Mouse (Mus musculus) kidney, embryonic 14.5 days (tissue): ENCODE measurements at regions not wholly inside any gene's neighbourhood (a gene's known extent, or its start where the extent isn't known, plus 50 kb on each side); places are given as distances from the start of the nearest gene placed in this dataset.
A peak's percentile ranks its signal among the peaks of the same experiment; 100 is the strongest.
"Not testable (repeated sequence)": the region's sequence is repeated elsewhere in the genome, so short reads cannot be mapped to it uniquely, and the experiment has no call there.

Experiments
- ATAC-seq: fragments of 200-750 bp; cut with Nextera tagmentation; 2 replicates; pipeline ENCODE4 v1.8.0; 2017; ENCODE audit warnings: moderate number of reproducible peaks, mild to moderate bottlenecking, moderate TSS enrichment, moderate library complexity; ENCODE audit not compliant: low FRiP score, low TSS enrichment
- H3K27ac ChIP-seq: fragments of 300-500 bp; sonication (generic); 2 replicates; pipeline ENCODE4 v1.5.1; 2014; ENCODE audit warnings: low read depth, mild to moderate bottlenecking, low read length, moderate library complexity, mixed read lengths
- H3K27me3 ChIP-seq: fragments of 300-500 bp; sonication (generic); 2 replicates; pipeline ENCODE4 v1.6.1; 2014; ENCODE audit warnings: mild to moderate bottlenecking, low read length; ENCODE audit not compliant: control insufficient read depth, insufficient read depth
- H3K36me3 ChIP-seq: fragments of 300-500 bp; sonication (generic); 2 replicates; pipeline ENCODE4 v1.6.1; 2014; ENCODE audit warnings: low read length, mixed read lengths; ENCODE audit not compliant: control insufficient read depth, insufficient read depth
- H3K4me1 ChIP-seq: fragments of 300-500 bp; sonication (generic); 2 replicates; pipeline ENCODE4 v1.6.1; 2014; ENCODE audit warnings: low read length, mixed read lengths; ENCODE audit not compliant: control insufficient read depth, insufficient read depth
- H3K4me2 ChIP-seq: fragments of 300-500 bp; sonication (generic); replicated peaks from 2 replicates; pipeline ENCODE4 v1.6.1; 2014; ENCODE audit warnings: low read depth, mild to moderate bottlenecking, low read length
- H3K4me3 ChIP-seq: fragments of 300-500 bp; sonication (generic); 2 replicates; pipeline ENCODE4 v1.5.1; 2014; ENCODE audit warnings: mild to moderate bottlenecking, low read length
- H3K9ac ChIP-seq: fragments of 300-500 bp; sonication (generic); 2 replicates; pipeline ENCODE4 v1.6.1; 2014; ENCODE audit warnings: low read depth, mild to moderate bottlenecking, low read length, moderate library complexity
- H3K9me3 ChIP-seq: fragments of 300-500 bp; sonication (generic); 2 replicates; pipeline ENCODE4 v1.6.1; 2016; ENCODE audit warnings: low read length; ENCODE audit not compliant: control insufficient read depth
- WGBS: fragments of 180-500 bp; shearing (Covaris S2); extraction: QIAGEN DNeasy Blood & Tissue Kit; methylation state at CpG from one replicate; pipeline ENCODE4 v1.1.7; 2014; 5-methylcytosine and 5-hydroxymethylcytosine counted together

GRCm38 (mm10) chr11:31564742-31565510, 106.8 kb downstream of the Bod1 start:
- Histone ChIP-seq H3K27me3 (no peaks in the 10 kb centered on the region), H3K9me3 (no peaks in the 10 kb centered on the region; the same call in 1 of the 2 replicates), H3K4me1 (0 out of 2 replicates have a peak, but pooled peaks cover 11% of the 10 kb centered on the region), H3K4me3 (no peak overlapping the region), H3K36me3 (no peaks in the 10 kb centered on the region), H3K9ac (no peak overlapping the region), H3K4me2 (no peak overlapping the region), H3K27ac (no peak overlapping the region)
- peak; percentile 74 for ATAC-seq
- WGBS = 64% methylated on average over 13 of the region's 13 CpGs

GRCm38 (mm10) chr11:31563826-31564741, 107.6 kb downstream of the Bod1 start:
- Histone ChIP-seq H3K4me2 (no peak overlapping the region), H3K27ac (no peak overlapping the region), H3K27me3 (no peaks in the 10 kb centered on the region), H3K9ac (peak overlapping the region; percentile 12; the same call in 1 of the 2 replicates), H3K4me3 (no peak overlapping the region), H3K4me1 (0 out of 2 replicates have a peak, but pooled peaks cover 11% of the 10 kb centered on the region), H3K9me3 (no peaks in the 10 kb centered on the region; the same call in 1 of the 2 replicates), H3K36me3 (no peaks in the 10 kb centered on the region)
- peak; percentile 37; the same call in 1 of the 2 replicates for ATAC-seq
- 44% methylated on average over 10 of the region's 10 CpGs for WGBS

- ATAC-seq = no peak; the same call in 1 of the 2 replicates
- H3K4me1 ChIP-seq = 0 out of 2 replicates have a peak, but pooled peaks cover 11% of the 10 kb centered on the region
- H3K4me3 ChIP-seq = no peak overlapping the region
- H3K27me3 ChIP-seq = no peaks in the 10 kb centered on the region
- WGBS = 81% methylated on average over 3 of the region's 3 CpGs
- no peak overlapping the region for H3K4me2 ChIP-seq
- no peaks in the 10 kb centered on the region; the same call in 1 of the 2 replicates for H3K9me3 ChIP-seq
- no peak overlapping the region for H3K27ac ChIP-seq
- H3K9ac ChIP-seq = no peak overlapping the region
- H3K36me3 ChIP-seq = no peaks in the 10 kb centered on the region
These were observed 108.7 kb downstream of the Bod1 start for GRCm38 (mm10) chr11:31562954-31563353.

- no peak for ATAC-seq
- WGBS = 86% methylated on average over 10 of the region's 10 CpGs
- no peak overlapping the region for H3K9ac ChIP-seq
These were observed 110.9 kb downstream of the Bod1 start for GRCm38 (mm10) chr11:31560775-31561174.

GRCm38 (mm10) chr11:31555042-31555441, 116.6 kb downstream of the Bod1 start:
- peak; percentile 86 for ATAC-seq
- Histone ChIP-seq H3K27me3 (no peaks in the 10 kb centered on the region), H3K9ac (no peak overlapping the region), H3K36me3 (no peaks in the 10 kb centered on the region), H3K27ac (peak overlapping the region; percentile 17; the same call in 1 of the 2 replicates), H3K4me1 (peaks cover 5% of the 10 kb centered on the region; the same call in 1 of the 2 replicates), H3K9me3 (no peaks in the 10 kb centered on the region), H3K4me2 (no peak overlapping the region), H3K4me3 (no peak overlapping the region)
- 55% methylated on average over 4 of the region's 4 CpGs for WGBS

More at GRCm38 (mm10) chr11:31560775-31561174, 110.9 kb downstream of the Bod1 start:
- H3K4me3 ChIP-seq = no peak overlapping the region
- no peak overlapping the region for H3K4me2 ChIP-seq
- no peaks in the 10 kb centered on the region; the same call in 1 of the 2 replicates for H3K9me3 ChIP-seq
- H3K27me3 ChIP-seq = no peaks in the 10 kb centered on the region
- H3K36me3 ChIP-seq = no peaks in the 10 kb centered on the region
- no peak overlapping the region for H3K27ac ChIP-seq
- 0 out of 2 replicates have a peak, but pooled peaks cover 11% of the 10 kb centered on the region for H3K4me1 ChIP-seq

- Histone ChIP-seq H3K4me3 (no peak overlapping the region), H3K27ac (no peak overlapping the region), H3K9ac (no peak overlapping the region), H3K9me3 (peaks cover 6% of the 10 kb centered on the region; the same call in 1 of the 2 replicates), H3K27me3 (no peaks in the 10 kb centered on the region), H3K4me1 (peaks cover 5% of the 10 kb centered on the region; the same call in 1 of the 2 replicates), H3K36me3 (no peaks in the 10 kb centered on the region), H3K4me2 (no peak overlapping the region)
- ATAC-seq = 0 out of 2 replicates have a peak, but pooled peaks have one; percentile 3
- WGBS = 63% methylated on average over 10 of the region's 10 CpGs
These were observed 119.9 kb downstream of the Bod1 start for GRCm38 (mm10) chr11:31551614-31552271.

GRCm38 (mm10) chr11:31550747-31551613, 120.7 kb downstream of the Bod1 start:
- no peak overlapping the region for H3K4me3 ChIP-seq
- peaks cover 6% of the 10 kb centered on the region; the same call in 1 of the 2 replicates for H3K9me3 ChIP-seq
- no peak overlapping the region for H3K9ac ChIP-seq
- no peak overlapping the region for H3K27ac ChIP-seq
- no peak overlapping the region for H3K4me2 ChIP-seq
- peaks cover 5% of the 10 kb centered on the region; the same call in 1 of the 2 replicates for H3K4me1 ChIP-seq
- 48% methylated on average over 6 of the region's 6 CpGs for WGBS
- no peaks in the 10 kb centered on the region for H3K27me3 ChIP-seq
- ATAC-seq = peak; percentile 53
- H3K36me3 ChIP-seq = no peaks in the 10 kb centered on the region

- not testable (repeated sequence) for H3K4me3 ChIP-seq, ATAC-seq, H3K36me3 ChIP-seq, H3K27me3 ChIP-seq, H3K4me1 ChIP-seq, H3K27ac ChIP-seq, H3K4me2 ChIP-seq, H3K9me3 ChIP-seq, H3K9ac ChIP-seq
- 93% methylated on average over 10 of the region's 10 CpGs for WGBS
These were observed 126.2 kb downstream of the Bod1 start for GRCm38 (mm10) chr11:31545514-31545913.
